Comparison of ENCODE assay signal across 8 mouse cellular contexts in the genomic region with DNA sequence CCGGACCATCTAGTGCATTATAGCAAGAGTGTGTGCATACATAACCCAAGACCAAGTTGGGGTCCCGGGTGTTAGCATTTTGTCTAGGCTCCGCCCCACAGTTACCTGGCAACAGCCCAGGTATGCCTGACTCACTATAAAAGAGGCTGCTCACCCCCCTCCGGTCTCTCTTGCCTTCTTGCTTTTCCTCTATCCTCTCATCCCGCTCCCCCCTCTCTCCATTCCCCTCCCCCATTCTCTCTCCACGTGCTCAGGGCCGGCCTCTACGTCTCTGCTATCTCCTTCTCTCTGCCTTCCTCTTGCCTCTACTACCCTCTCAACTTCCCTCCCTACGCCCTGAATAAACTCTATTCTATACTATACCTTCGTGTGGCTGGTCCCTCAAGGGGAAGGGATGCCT. TPM values are rescaled to one million over a fixed set of nuclear protein-coding genes. Genes with fewer than 3 reads are reported as not detected.
DNase-seq lines count a peak whose midpoint lies in the region; ATAC-seq and TF ChIP-seq lines count a peak whose summit lies in the region.

No protein-coding gene starts in this region.

- no peak for TF ChIP-seq POLR2A in thymus, adult 2 months (IDR thresholded peaks at IDR 0.05; ENCODE audit: control insufficient read depth, extremely low read depth, insufficient read depth, low read length, poor library complexity)

- peaks cover 21% of the 10 kb centered on the region for H3K4me1 ChIP-seq in thymus, adult 2 months (replicated peaks; ENCODE audit: control insufficient read depth, insufficient read depth, low read length)
- H3K4me1 ChIP-seq in neural tube, embryonic 12.5 days: peaks cover 11% of the 10 kb centered on the region; the same call in 1 of the 2 replicates

- peak overlapping the region; percentile 56 for H3K4me3 ChIP-seq in thymus, adult 2 months (ENCODE audit: control insufficient read depth, insufficient read depth, low read length)
- H3K4me3 ChIP-seq in neural tube, embryonic 12.5 days: peak overlapping the region; percentile 50

- ATAC-seq in inflammation-experienced regulatory T-cells, adult 6 months: peak; percentile 11
- peak; percentile 21; the same call in 1 of the 2 replicates for ATAC-seq in neural tube, embryonic 12.5 days (ENCODE audit: low FRiP score, low read depth)

- H3K9me3 ChIP-seq in neural tube, embryonic 12.5 days: no peaks in the 10 kb centered on the region

- TF ChIP-seq CTCF in thymus, adult 2 months (IDR thresholded peaks at IDR 0.05; ENCODE audit: borderline replicate concordance, control insufficient read depth, extremely low read depth, insufficient read depth, low read length, poor library complexity): no peak

- peak; percentile 40 for DNase-seq in embryo, embryonic 11 days
- DNase-seq in embryo, embryonic 9.5 days (ENCODE audit: extremely low spot score): no peak
- DNase-seq in thymus, adult 2 months: no peak
- DNase-seq in thymus, adult 18-20 months: no peak
- DNase-seq in left cerebral cortex, postnatal 10 days (ENCODE audit: extremely low spot score in 1 of 2, low spot score in 2 of 2): no peak
- DNase-seq in left cerebral cortex, adult 8-10 months (ENCODE audit: low spot score in 2 of 2): no peak

- no peak overlapping the region for H3K27ac ChIP-seq in thymus, adult 2 months (ENCODE audit: control insufficient read depth, insufficient read depth, low read length)
- no peak overlapping the region for H3K27ac ChIP-seq in neural tube, embryonic 12.5 days

- intact Hi-C loops in left cerebral cortex, postnatal 10 days (cut with DNase I): no loop called here

- no peaks in the 10 kb centered on the region for H3K36me3 ChIP-seq in thymus, adult 2 months (ENCODE audit: control insufficient read depth, insufficient read depth, low read length)
- H3K36me3 ChIP-seq in neural tube, embryonic 12.5 days: no peaks in the 10 kb centered on the region

- H3K9ac ChIP-seq in neural tube, embryonic 12.5 days: peak overlapping the region; percentile 50

- 18% methylated on average over 10 of the region's 10 CpGs for WGBS in thymus, adult 2 months
- 6% methylated on average over 10 of the region's 10 CpGs for WGBS in neural tube, embryonic 12.5 days

- H3K27me3 ChIP-seq in thymus, adult 2 months (ENCODE audit: control insufficient read depth, insufficient read depth, low read length): peaks cover 3% of the 10 kb centered on the region
- peaks cover 34% of the 10 kb centered on the region for H3K27me3 ChIP-seq in neural tube, embryonic 12.5 days (replicated peaks)

- H3K4me2 ChIP-seq in neural tube, embryonic 12.5 days (replicated peaks): peak overlapping the region; percentile 67

RNA-seq across cellular contexts. Expression of gene Fcgr4, which starts 14.0 kb away (rescaled TPM):
- 1.0 and 1.5 TPM in 2 replicates for polyA plus RNA-seq in thymus, adult 2 months (2012; rRNA removed)
- not detected for polyA plus RNA-seq in inflammation-experienced regulatory T-cells, adult 6 months (2017; shearing (Covaris generic))
- polyA plus RNA-seq in neural tube, embryonic 12.5 days (2016; fragmentation: Nextera tagmentation; extraction: Ambion mirVana): 0.20 and 0.22 TPM in 2 replicates
- not detected for total RNA-seq in left cerebral cortex, postnatal 10 days (2021)
- under 1 TPM in 3 of 4 experiments, not detected in 1; 0.30 to 0.72 (median 0.43) TPM for total RNA-seq in left cerebral cortex, adult 8-10 months (2022)

RNA-seq across cellular contexts. Expression of gene Fcgr3, which starts 32.0 kb away (rescaled TPM):
- polyA plus RNA-seq in thymus, adult 2 months (2012; rRNA removed): 16.6 and 20.7 TPM in 2 replicates
- 1 to 10 TPM in 1 of 3 experiments, under 1 TPM in 1, not detected in 1; 0.98 to 1.5 TPM for polyA plus RNA-seq in inflammation-experienced regulatory T-cells, adult 6 months (2017; shearing (Covaris generic))
- polyA plus RNA-seq in neural tube, embryonic 12.5 days (2016; fragmentation: Nextera tagmentation; extraction: Ambion mirVana): 6.9 and 7.4 TPM in 2 replicates
- 10 to 100 TPM; 12.5 to 14.2 TPM for total RNA-seq in left cerebral cortex, postnatal 10 days (2021)
- total RNA-seq in left cerebral cortex, adult 8-10 months (2022): 10 to 100 TPM; 10.6 to 36.7 (median 22.6) TPM

RNA-seq across cellular contexts. Expression of gene Fcgr2b, which starts 56.3 kb away (rescaled TPM):
- polyA plus RNA-seq in thymus, adult 2 months (2012; rRNA removed): 14.7 and 16.4 TPM in 2 replicates
- polyA plus RNA-seq in inflammation-experienced regulatory T-cells, adult 6 months (2017; shearing (Covaris generic)): 1 to 10 TPM in 2 of 3 experiments, under 1 TPM in 1; 0.70 to 1.4 (median 1.2) TPM
- 0.24 TPM in 1 of 2 replicates, not detected in the other for polyA plus RNA-seq in neural tube, embryonic 12.5 days (2016; fragmentation: Nextera tagmentation; extraction: Ambion mirVana)
- total RNA-seq in left cerebral cortex, postnatal 10 days (2021): 1 to 10 TPM; 3.8 to 5.4 TPM
- 10 to 100 TPM in 2 of 4 experiments, 1 to 10 TPM in 2; 4.8 to 24.1 (median 10.7) TPM for total RNA-seq in left cerebral cortex, adult 8-10 months (2022)
